Mouse (Mus musculus) myocyte (in vitro differentiated cells): ENCODE results near the gene Hadhb. TPM values are rescaled to one million over a fixed set of nuclear protein-coding genes. Genes with fewer than 3 reads are reported as not detected.

Source experiments
- H3K27me3 ChIP-seq: one replicate; pipeline ENCODE4 v1.6.1; 2011; ENCODE audit not compliant: control insufficient read depth, insufficient read depth, insufficient read length
- H3K36me3 ChIP-seq: one replicate; pipeline ENCODE4 v1.6.1; 2011; ENCODE audit not compliant: control insufficient read depth, insufficient read depth
- H3K4me2 ChIP-seq: one replicate; pipeline ENCODE4 v1.6.1; 2011; ENCODE audit warnings: low read depth, control low read depth
- H3K4me3 ChIP-seq: one replicate; pipeline ENCODE4 v1.5.1; 2011; ENCODE audit warnings: mild to moderate bottlenecking, control low read depth, moderate library complexity
- H3K79me2 ChIP-seq: one replicate; pipeline ENCODE4 v1.6.1; 2011; ENCODE audit not compliant: control insufficient read depth, insufficient read depth
- H3ac ChIP-seq: one replicate; pipeline ENCODE4 v1.6.1; 2011; ENCODE audit not compliant: control insufficient read depth, insufficient read length
- CEBPB ChIP-seq: IDR thresholded peaks from 2 replicates; pipeline ENCODE4 v1.6.1; 2011; ENCODE audit warnings: mild to moderate bottlenecking, moderate library complexity; ENCODE audit not compliant: poor library complexity, insufficient read depth, severe bottlenecking
- E2F4 ChIP-seq: IDR thresholded peaks from one replicate; pipeline ENCODE4 v1.6.1; 2011; ENCODE audit warnings: mild to moderate bottlenecking, control low read depth, moderate library complexity; ENCODE audit not compliant: insufficient read depth
- MAX ChIP-seq: IDR thresholded peaks from one replicate; pipeline ENCODE4 v1.6.1; 2011; ENCODE audit warnings: low read depth, mild to moderate bottlenecking, control low read depth
- MYOD1 ChIP-seq, 3 experiments: IDR thresholded peaks; one replicate each; pipeline ENCODE4 v1.6.1; 2011; ENCODE audit warnings: control low read depth in 2 of 3, low read depth in 2 of 3, mild to moderate bottlenecking in 2 of 3, moderate library complexity in 1 of 3; ENCODE audit not compliant: insufficient read length in 2 of 3, control insufficient read depth in 1 of 3
- MYOG ChIP-seq, 3 experiments: IDR thresholded peaks; one replicate each; pipeline ENCODE4 v1.6.1; 2011; ENCODE audit warnings: control low read depth in 2 of 3, low read depth in 2 of 3, mild to moderate bottlenecking in 2 of 3; ENCODE audit not compliant: insufficient read length in 2 of 3, control insufficient read depth in 1 of 3, insufficient read depth in 1 of 3
- POLR2A ChIP-seq: IDR thresholded peaks from one replicate; pipeline ENCODE4 v1.6.1; 2011; ENCODE audit warnings: low read depth, mild to moderate bottlenecking, control low read depth, moderate library complexity; ENCODE audit not compliant: insufficient read length
- POLR2AphosphoS2 ChIP-seq: IDR thresholded peaks from one replicate; pipeline ENCODE4 v1.6.1; 2011; ENCODE audit warnings: low read depth, control low read depth; ENCODE audit not compliant: insufficient read length
- REST ChIP-seq: IDR thresholded peaks from one replicate; pipeline ENCODE4 v1.6.1; 2011; ENCODE audit warnings: mild to moderate bottlenecking, control low read depth, moderate library complexity; ENCODE audit not compliant: insufficient read depth, insufficient read length
- SRF ChIP-seq: IDR thresholded peaks from one replicate; pipeline ENCODE4 v1.6.1; 2011; ENCODE audit warnings: low read depth; ENCODE audit not compliant: control insufficient read depth, insufficient read length
- TCF12 ChIP-seq: IDR thresholded peaks from one replicate; pipeline ENCODE4 v1.6.1; 2011; ENCODE audit warnings: mild to moderate bottlenecking, control low read depth; ENCODE audit not compliant: poor library complexity, insufficient read depth, severe bottlenecking
- TCF3 ChIP-seq: IDR thresholded peaks from one replicate; pipeline ENCODE4 v1.6.1; 2011; ENCODE audit warnings: low read depth, control low read depth; ENCODE audit not compliant: insufficient read length
- USF1 ChIP-seq: IDR thresholded peaks from one replicate; pipeline ENCODE4 v1.6.1; 2011; ENCODE audit warnings: low read depth, mild to moderate bottlenecking, control low read depth, moderate library complexity
- polyA plus RNA-seq: library from polyadenylated mRNA; unstranded; fragments of >200 nt; fragmentation: generic; extraction: Trizol; gene quantifications from one replicate; pipeline ENCODE4 v1.2.1, GENCODE M21; 2012; ENCODE audit warnings: missing spikeins

The Hadhb gene
- polyA plus RNA-seq, 1 experiment, result 52.3 TPM

- Histone ChIP-seq H3K27me3 (peaks cover 31% of the 10 kb centered on the region), H3ac (no peak overlapping the region)
- no peak for TF ChIP-seq USF1
Measured at GRCm38 (mm10) chr5:30108233-30108632, 46.8 kb upstream of the Hadhb start.

GRCm38 (mm10) chr5:30109899-30110298, 45.1 kb upstream of the Hadhb start:
- H3K27me3 ChIP-seq, result peaks cover 42% of the 10 kb centered on the region
- H3K36me3 ChIP-seq, result no peaks in the 10 kb centered on the region
- H3K4me2 ChIP-seq, result no peak overlapping the region
- H3K79me2 ChIP-seq, result no peaks in the 10 kb centered on the region
- H3ac ChIP-seq, result no peak overlapping the region
- no peak for TF ChIP-seq TCF3
- TF ChIP-seq TCF12, result no peak
- no peak for TF ChIP-seq USF1
- no peak overlapping the region for H3K4me3 ChIP-seq

More at GRCm38 (mm10) chr5:30108233-30108632, 46.8 kb upstream of the Hadhb start:
- no peak overlapping the region for H3K4me3 ChIP-seq
- H3K36me3 ChIP-seq, result no peaks in the 10 kb centered on the region
- H3K79me2 ChIP-seq, result no peaks in the 10 kb centered on the region
- no peak overlapping the region for H3K4me2 ChIP-seq

- Histone ChIP-seq H3K4me3 (no peak overlapping the region), H3K27me3 (peaks cover 36% of the 10 kb centered on the region), H3ac (no peak overlapping the region), H3K36me3 (no peaks in the 10 kb centered on the region), H3K4me2 (no peak overlapping the region), H3K79me2 (no peaks in the 10 kb centered on the region)
- TF ChIP-seq REST, result no peak
- TF ChIP-seq TCF12, result no peak
- no peak for TF ChIP-seq POLR2AphosphoS2
- no peak for TF ChIP-seq TCF3
- TF ChIP-seq USF1, result no peak
- no peak for TF ChIP-seq MYOG (IDR thresholded peaks at IDR 0.05; ENCODE audit: control insufficient read depth in 1 of 3, insufficient read depth in 1 of 3, insufficient read length in 2 of 3, low read depth in 2 of 3)
Measured at GRCm38 (mm10) chr5:30110371-30111060, 44.5 kb upstream of the Hadhb start.

GRCm38 (mm10) chr5:30111126-30111525, 43.9 kb upstream of the Hadhb start:
- no peaks in the 10 kb centered on the region for H3K36me3 ChIP-seq
- peaks cover 30% of the 10 kb centered on the region for H3K27me3 ChIP-seq
- H3K4me3 ChIP-seq, result no peak overlapping the region
- H3K79me2 ChIP-seq, result no peaks in the 10 kb centered on the region
- H3K4me2 ChIP-seq, result no peak overlapping the region
- no peak overlapping the region for H3ac ChIP-seq
- TF ChIP-seq POLR2AphosphoS2, result no peak
- no peak for TF ChIP-seq REST
- TF ChIP-seq TCF3, result no peak
- TF ChIP-seq TCF12, result no peak
- no peak for TF ChIP-seq MYOG (IDR thresholded peaks at IDR 0.05; ENCODE audit: control insufficient read depth in 1 of 3, insufficient read depth in 1 of 3, insufficient read length in 2 of 3, low read depth in 2 of 3)
- no peak for TF ChIP-seq E2F4
- no peak for TF ChIP-seq SRF

DNA sequence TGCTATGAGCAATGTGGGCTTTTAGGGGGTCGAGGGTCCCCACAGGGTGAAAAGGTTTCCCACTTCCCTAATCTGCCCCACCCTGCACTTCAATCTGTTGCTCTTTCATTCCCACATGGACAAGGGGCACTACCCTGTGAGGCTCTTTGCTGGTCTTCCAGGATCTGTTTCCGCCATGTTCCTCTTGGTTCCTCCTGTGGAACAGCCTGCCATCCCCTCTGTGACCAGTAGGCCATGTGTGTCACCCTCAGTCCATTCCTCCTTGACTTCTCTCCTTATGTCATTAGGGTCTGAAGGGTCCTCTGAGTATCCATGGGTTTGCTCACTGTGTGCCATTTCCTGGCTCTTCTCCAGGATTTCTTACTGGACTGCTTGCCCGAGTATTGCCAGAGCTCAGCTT, 43.3 kb upstream of the Hadhb start:
- no peak overlapping the region for H3K4me2 ChIP-seq
- no peak for TF ChIP-seq REST
- TF ChIP-seq POLR2A, result no peak
- TF ChIP-seq MAX, result no peak
- TF ChIP-seq MYOD1 (IDR thresholded peaks at IDR 0.05; ENCODE audit: control insufficient read depth in 1 of 3, insufficient read length in 2 of 3, low read depth in 2 of 3), result no peak
- TF ChIP-seq TCF3, result no peak
- TF ChIP-seq CEBPB, result no peak
- no peak for TF ChIP-seq E2F4
- TF ChIP-seq TCF12, result no peak
- TF ChIP-seq USF1, result no peak
- no peak for TF ChIP-seq MYOG (IDR thresholded peaks at IDR 0.05; ENCODE audit: control insufficient read depth in 1 of 3, insufficient read depth in 1 of 3, insufficient read length in 2 of 3, low read depth in 2 of 3)
- no peak for TF ChIP-seq SRF
- no peak for TF ChIP-seq POLR2AphosphoS2

GRCm38 (mm10) chr5:30112533-30113068, 42.4 kb upstream of the Hadhb start:
- Histone ChIP-seq H3K36me3 (no peaks in the 10 kb centered on the region), H3K4me3 (no peak overlapping the region), H3K27me3 (peaks cover 19% of the 10 kb centered on the region), H3K79me2 (no peaks in the 10 kb centered on the region), H3K4me2 (no peak overlapping the region), H3ac (no peak overlapping the region)
- TF ChIP-seq SRF, result no peak
- TF ChIP-seq MYOD1 (IDR thresholded peaks at IDR 0.05; ENCODE audit: control insufficient read depth in 1 of 3, insufficient read length in 2 of 3, low read depth in 2 of 3), result no peak
- no peak for TF ChIP-seq POLR2AphosphoS2
- TF ChIP-seq USF1, result no peak
- no peak for TF ChIP-seq MAX
- TF ChIP-seq E2F4, result no peak

More for the DNA sequence above, 43.3 kb upstream of the Hadhb start:
- Histone ChIP-seq H3ac (no peak overlapping the region), H3K27me3 (peaks cover 26% of the 10 kb centered on the region), H3K36me3 (no peaks in the 10 kb centered on the region), H3K79me2 (no peaks in the 10 kb centered on the region), H3K4me3 (no peak overlapping the region)
